Mouse (Mus musculus) C2C12 (cell line): Measurements from ENCODE around the gene Dera. TPM values are rescaled to one million over a fixed set of nuclear protein-coding genes. Genes with fewer than 3 reads are reported as not detected.

Source experiments
- H3K27me3 ChIP-seq: one replicate; pipeline ENCODE4 v1.6.1; 2011; ENCODE audit not compliant: control insufficient read depth, insufficient read depth, insufficient read length
- H3K36me3 ChIP-seq: one replicate; pipeline ENCODE4 v1.6.1; 2011; ENCODE audit not compliant: control insufficient read depth, insufficient read depth
- H3K4me3 ChIP-seq: one replicate; pipeline ENCODE4 v1.5.1; 2011; ENCODE audit warnings: mild to moderate bottlenecking, control low read depth; ENCODE audit not compliant: poor library complexity, insufficient read depth, severe bottlenecking
- H3K79me2 ChIP-seq: one replicate; pipeline ENCODE4 v1.6.1; 2011; ENCODE audit not compliant: control insufficient read depth, insufficient read depth
- H3K79me3 ChIP-seq: one replicate; pipeline ENCODE4 v1.6.1; 2011; ENCODE audit warnings: low read depth, control low read depth
- H3ac ChIP-seq: one replicate; pipeline ENCODE3; 2011; ENCODE audit warnings: low read depth; ENCODE audit not compliant: control insufficient read depth, insufficient read length
- CEBPB ChIP-seq: IDR thresholded peaks from one replicate; pipeline ENCODE4 v1.6.1; 2011; ENCODE audit warnings: low read depth, mild to moderate bottlenecking, control low read depth, moderate library complexity
- CTCF ChIP-seq: IDR thresholded peaks from one replicate; pipeline ENCODE4 v1.5.1; 2011; ENCODE audit not compliant: control insufficient read depth, insufficient read depth, insufficient read length
- FOSL1 ChIP-seq: IDR thresholded peaks from one replicate; pipeline ENCODE4 v1.8.0; 2011; ENCODE audit warnings: mild to moderate bottlenecking, low read length; ENCODE audit not compliant: poor library complexity, insufficient read depth, severe bottlenecking
- MAX ChIP-seq: IDR thresholded peaks from one replicate; pipeline ENCODE4 v1.6.1; 2011; ENCODE audit warnings: mild to moderate bottlenecking, control low read depth
- MYOD1 ChIP-seq: IDR thresholded peaks from one replicate; pipeline ENCODE4 v1.6.1; 2011; ENCODE audit warnings: low read depth; ENCODE audit not compliant: control insufficient read depth, insufficient read length
- MYOG ChIP-seq: IDR thresholded peaks from one replicate; pipeline ENCODE4 v1.6.1; 2011; ENCODE audit not compliant: control insufficient read depth, insufficient read length; ENCODE audit errors: extremely low read depth
- USF1 ChIP-seq: IDR thresholded peaks from one replicate; pipeline ENCODE4 v1.6.1; 2011; ENCODE audit warnings: low read depth, mild to moderate bottlenecking, control low read depth, moderate library complexity
- polyA plus RNA-seq: library from polyadenylated mRNA; unstranded; fragments of >200 nt; fragmentation: generic; extraction: Trizol; gene quantifications from one replicate; pipeline ENCODE4 v1.2.1, GENCODE M21; 2012; ENCODE audit warnings: missing spikeins

Gene Dera
- polyA plus RNA-seq, 1 experiment = 17.7 TPM

DNA sequence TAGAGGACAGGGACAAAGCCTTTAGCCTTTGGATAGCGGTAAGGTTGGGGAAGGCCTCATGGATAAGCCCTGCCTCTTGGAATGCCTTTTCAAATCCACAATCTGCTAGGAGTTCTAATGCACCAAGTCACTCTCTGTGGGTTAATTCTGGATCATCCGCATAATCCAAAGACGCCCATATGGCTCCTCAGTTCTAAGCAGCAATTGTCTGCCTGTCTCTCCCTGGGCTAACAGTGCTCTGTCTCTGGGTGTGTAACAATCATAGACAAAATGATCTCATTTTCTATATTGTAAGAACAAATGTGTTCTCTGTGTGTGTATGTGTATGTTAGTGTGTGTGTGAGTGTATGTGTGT is 41.1 kb upstream of the Dera start:
- Histone ChIP-seq H3K27me3 (no peaks in the 10 kb centered on the region), H3K36me3 (no peaks in the 10 kb centered on the region), H3ac (no peak overlapping the region), H3K79me3 (no peaks in the 10 kb centered on the region), H3K4me3 (no peak overlapping the region), H3K79me2 (no peaks in the 10 kb centered on the region)
- TF ChIP-seq FOSL1 = no peak
- TF ChIP-seq MYOG = no peak
- TF ChIP-seq CEBPB = no peak
- TF ChIP-seq MYOD1 = no peak
- no peak for TF ChIP-seq CTCF
- no peak for TF ChIP-seq USF1
- no peak for TF ChIP-seq MAX

DNA sequence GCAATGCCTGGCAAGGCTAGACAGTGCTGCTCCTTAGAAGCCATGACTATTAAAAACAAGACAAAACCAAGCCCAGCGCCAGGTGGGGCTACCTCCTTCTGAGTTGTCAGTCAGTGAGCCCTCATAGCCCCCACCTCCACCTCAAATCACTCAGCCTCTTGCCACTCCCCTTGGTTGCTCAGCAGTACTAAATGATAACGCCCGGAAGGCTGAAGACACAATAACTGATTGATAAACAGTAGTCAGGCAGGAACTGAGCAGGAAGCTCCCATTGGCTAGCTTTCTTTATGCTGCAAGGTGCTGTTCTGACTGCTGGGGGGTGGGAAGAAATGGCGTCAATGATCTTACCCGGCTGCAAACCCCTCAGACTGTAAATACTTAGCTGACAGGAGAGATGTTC is 37.5 kb upstream of the Dera start:
- Histone ChIP-seq H3K4me3 (no peak overlapping the region), H3ac (no peak overlapping the region), H3K27me3 (no peaks in the 10 kb centered on the region), H3K36me3 (no peaks in the 10 kb centered on the region), H3K79me3 (no peaks in the 10 kb centered on the region), H3K79me2 (no peaks in the 10 kb centered on the region)
- TF ChIP-seq CEBPB (no peak), MAX (no peak), CTCF (no peak), FOSL1 (no peak), USF1 (no peak), MYOG (no peak), MYOD1 (no peak)

DNA sequence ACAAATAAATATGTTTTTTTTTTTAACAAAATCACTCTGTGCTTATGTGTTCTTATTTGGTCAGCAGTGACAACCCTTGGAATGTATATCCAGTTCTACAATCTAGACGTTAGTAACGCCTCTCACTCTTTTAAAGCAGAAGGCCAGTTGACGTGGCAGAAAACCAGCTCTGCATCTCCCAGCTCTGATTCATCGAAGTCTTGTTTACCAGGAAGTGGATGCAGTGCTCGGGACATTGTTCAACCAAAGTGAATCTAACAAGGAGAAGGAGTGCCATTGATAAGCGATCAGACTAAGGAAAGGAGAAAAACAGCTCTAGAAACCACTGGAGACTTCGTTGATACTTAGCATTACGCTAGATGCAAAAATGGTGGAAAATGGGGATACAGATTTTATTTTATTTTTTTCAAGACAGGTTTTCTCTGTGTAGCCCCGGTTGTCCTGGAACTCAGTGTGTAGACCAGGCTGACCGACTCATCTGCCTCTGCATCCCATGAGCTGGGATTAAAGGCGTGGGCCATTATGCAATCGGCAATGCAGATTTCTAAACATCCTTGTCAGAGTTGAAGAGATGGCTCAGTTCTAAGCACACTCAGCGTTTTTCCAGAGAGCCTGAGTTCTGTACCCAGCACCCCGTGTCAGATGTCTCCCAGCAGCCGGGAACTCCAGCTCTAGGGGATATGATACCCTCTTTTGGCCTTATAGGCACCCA is 32.0 kb upstream of the Dera start:
- H3K4me3 ChIP-seq = no peak overlapping the region

DNA sequence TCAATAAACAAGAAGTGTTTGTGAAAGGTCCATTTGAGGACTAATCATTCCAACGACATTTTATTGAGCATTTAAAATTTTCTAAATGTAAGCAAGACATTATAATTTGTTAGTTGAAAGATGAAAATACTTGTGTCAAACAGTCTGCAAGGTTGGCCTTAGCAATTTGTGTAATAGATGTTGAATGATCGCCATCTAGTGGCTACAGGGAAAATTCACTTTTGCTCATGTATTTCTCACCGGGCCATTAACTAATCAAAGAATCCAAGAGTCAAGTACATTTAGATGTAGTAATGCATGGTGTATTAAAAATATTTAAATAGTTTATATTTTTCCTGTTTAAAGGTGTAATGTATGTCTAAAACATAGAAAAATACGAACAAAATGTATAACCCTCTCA is 30.4 kb upstream of the Dera start:
- Histone ChIP-seq H3ac (no peak overlapping the region), H3K4me3 (no peak overlapping the region), H3K27me3 (peaks cover 14% of the 10 kb centered on the region), H3K79me2 (no peaks in the 10 kb centered on the region), H3K79me3 (no peaks in the 10 kb centered on the region), H3K36me3 (no peaks in the 10 kb centered on the region)
- TF ChIP-seq CTCF (peak; percentile 3), MAX (no peak)

More for the DNA sequence above, 32.0 kb upstream of the Dera start:
- no peaks in the 10 kb centered on the region for H3K79me2 ChIP-seq
- H3K79me3 ChIP-seq = no peaks in the 10 kb centered on the region
- no peak overlapping the region for H3ac ChIP-seq
- TF ChIP-seq MYOG = no peak
- no peak for TF ChIP-seq CEBPB
- TF ChIP-seq MYOD1 = no peak
- no peak for TF ChIP-seq CTCF
- TF ChIP-seq MAX = no peak
- no peak for TF ChIP-seq FOSL1
- TF ChIP-seq USF1 = no peak
- H3K36me3 ChIP-seq = no peaks in the 10 kb centered on the region
- peaks cover 5% of the 10 kb centered on the region for H3K27me3 ChIP-seq

DNA sequence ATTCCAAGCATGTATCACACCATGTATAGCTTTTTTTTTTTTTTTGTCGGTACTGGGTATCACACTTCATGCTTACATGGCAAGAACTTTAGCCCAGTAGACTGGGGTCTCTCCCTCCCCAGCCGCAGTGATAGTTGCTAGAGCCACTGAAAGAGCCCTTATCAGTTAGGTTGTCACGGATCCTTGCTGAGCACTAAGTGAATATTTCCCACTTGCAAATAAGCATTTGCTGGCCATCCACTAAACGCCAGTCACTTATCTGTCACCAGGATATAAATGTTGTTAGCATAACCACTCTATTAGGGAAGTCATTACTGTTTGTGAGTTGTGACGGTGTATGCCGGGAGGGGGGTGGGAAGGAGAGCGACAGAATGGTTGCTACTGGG is 19.9 kb upstream of the Dera start:
- H3ac ChIP-seq = peak overlapping the region; percentile 55
- H3K79me3 ChIP-seq = peaks cover 39% of the 10 kb centered on the region
- H3K4me3 ChIP-seq = peak overlapping the region; percentile 99
- peaks cover 46% of the 10 kb centered on the region for H3K79me2 ChIP-seq
- no peak for TF ChIP-seq CEBPB
- TF ChIP-seq CTCF = no peak
- TF ChIP-seq MAX = no peak
- TF ChIP-seq MYOG = no peak
- TF ChIP-seq USF1 = no peak
- no peak for TF ChIP-seq FOSL1
- TF ChIP-seq MYOD1 = no peak
- peaks cover 32% of the 10 kb centered on the region for H3K36me3 ChIP-seq
- H3K27me3 ChIP-seq = peaks cover 4% of the 10 kb centered on the region
